Mouse (Mus musculus) kidney, adult 2 months (tissue): ENCODE data around the gene Msh4. TPM values are rescaled to one million over a fixed set of nuclear protein-coding genes. Genes with fewer than 3 reads are reported as not detected.
A peak's percentile ranks its signal among the peaks of the same experiment; 100 is the strongest.

ENCODE experiments used
- DNase-seq: peaks from one replicate; pipeline ENCODE4 v3.0.0; 2021
- H3K27ac ChIP-seq: fragments of 200-500 bp; 2 replicates; pipeline ENCODE4 v1.5.1; 2012; ENCODE audit warnings: low read depth, low read length, control low read depth, inconsistent platforms; ENCODE audit not compliant: insufficient read depth
- H3K27me3 ChIP-seq: fragments of 200-500 bp; replicated peaks from 2 replicates; pipeline ENCODE4 v1.6.1; 2012; ENCODE audit warnings: mild to moderate bottlenecking, moderate library complexity, low read length, inconsistent platforms; ENCODE audit not compliant: control insufficient read depth, insufficient read depth
- H3K36me3 ChIP-seq: fragments of 200-500 bp; 2 replicates; pipeline ENCODE4 v1.6.1; 2012; ENCODE audit warnings: mild to moderate bottlenecking, moderate library complexity, low read length, inconsistent platforms; ENCODE audit not compliant: control insufficient read depth, insufficient read depth
- H3K4me1 ChIP-seq: fragments of 200-500 bp; 2 replicates; pipeline ENCODE4 v1.6.1; 2011; ENCODE audit warnings: low read length; ENCODE audit not compliant: control insufficient read depth, insufficient read depth
- H3K4me3 ChIP-seq: fragments of 200-500 bp; 2 replicates; pipeline ENCODE4 v1.5.1; 2011; ENCODE audit warnings: mild to moderate bottlenecking, low read depth, low read length, control low read depth; ENCODE audit not compliant: insufficient read depth
- CTCF ChIP-seq: fragments of 200-500 bp; conservative IDR thresholded peaks from 2 replicates; pipeline ENCODE4 v1.5.1; 2011; ENCODE audit warnings: low read depth, mild to moderate bottlenecking, control low read depth, low read length, moderate library complexity, mixed read lengths; ENCODE audit not compliant: insufficient read depth, insufficient read length
- POLR2A ChIP-seq: fragments of 200-500 bp; IDR thresholded peaks from one replicate; pipeline ENCODE4 v1.6.1; 2011; ENCODE audit warnings: low read depth, low read length, control low read depth
- WGBS: fragments of 180-500 bp; shearing (Covaris S2); methylation state at CpG from one replicate; pipeline ENCODE4 v1.1.7; 2018; 5-methylcytosine and 5-hydroxymethylcytosine counted together
- polyA plus RNA-seq: library from polyadenylated mRNA; depleted of rRNA; stranded (reverse); fragments of >200 nt; gene quantifications from 2 replicates; pipeline ENCODE4 v1.2.3, GENCODE M21; 2012

Msh4 gene
- polyA plus RNA-seq, 1 experiment, result 0.06 TPM

DNA sequence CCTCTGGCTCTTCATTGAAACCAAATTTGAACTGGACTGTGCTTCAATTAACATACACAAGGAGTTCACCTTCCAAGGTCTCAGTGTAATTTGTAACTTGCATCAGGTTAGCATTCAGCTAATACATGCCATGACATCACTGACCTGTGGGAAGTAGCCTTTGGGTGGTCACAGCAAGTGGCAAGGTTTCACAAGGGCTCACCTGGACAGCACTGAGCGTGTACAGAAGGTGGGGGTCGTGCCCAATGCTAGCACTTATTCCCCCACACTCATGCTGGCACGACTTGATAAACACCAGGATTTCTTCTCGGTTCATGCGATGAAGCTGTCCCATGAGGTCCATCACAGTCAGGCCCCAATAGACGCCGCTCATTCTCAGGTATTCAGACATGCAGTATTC lies 4.6 kb upstream of the Msh4 start:
- no peak for DNase-seq
- 45% methylated on average over 7 of the region's 7 CpGs for WGBS
- Histone ChIP-seq H3K36me3 (peaks cover 22% of the 10 kb centered on the region), H3K27ac (no peak overlapping the region), H3K4me1 (peaks cover 26% of the 10 kb centered on the region), H3K27me3 (no peaks in the 10 kb centered on the region), H3K4me3 (no peak overlapping the region)
- no peak for TF ChIP-seq POLR2A
- TF ChIP-seq CTCF, result no peak

DNA sequence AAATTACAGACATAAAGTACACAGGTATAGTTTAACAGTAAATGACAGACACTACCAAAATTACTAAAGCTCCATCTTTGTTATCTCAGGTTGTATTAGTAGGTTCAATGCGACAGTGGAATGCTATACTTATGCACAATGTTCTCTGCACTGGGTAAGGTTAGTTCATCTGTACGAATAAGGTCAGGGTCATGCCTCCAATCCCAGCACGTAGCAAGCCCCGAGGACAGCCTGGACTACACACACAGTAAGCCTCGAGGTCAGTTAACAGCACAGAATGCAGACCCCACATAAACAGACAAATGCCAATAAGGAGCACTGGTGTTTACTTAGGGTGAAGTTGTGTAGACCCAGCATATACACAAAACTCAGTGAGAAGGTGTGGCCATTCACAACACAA lies 3.0 kb upstream of the Msh4 start:
- no peak overlapping the region for H3K27ac ChIP-seq
- 47% methylated on average over 5 of the region's 5 CpGs for WGBS
- DNase-seq, result no peak

DNA sequence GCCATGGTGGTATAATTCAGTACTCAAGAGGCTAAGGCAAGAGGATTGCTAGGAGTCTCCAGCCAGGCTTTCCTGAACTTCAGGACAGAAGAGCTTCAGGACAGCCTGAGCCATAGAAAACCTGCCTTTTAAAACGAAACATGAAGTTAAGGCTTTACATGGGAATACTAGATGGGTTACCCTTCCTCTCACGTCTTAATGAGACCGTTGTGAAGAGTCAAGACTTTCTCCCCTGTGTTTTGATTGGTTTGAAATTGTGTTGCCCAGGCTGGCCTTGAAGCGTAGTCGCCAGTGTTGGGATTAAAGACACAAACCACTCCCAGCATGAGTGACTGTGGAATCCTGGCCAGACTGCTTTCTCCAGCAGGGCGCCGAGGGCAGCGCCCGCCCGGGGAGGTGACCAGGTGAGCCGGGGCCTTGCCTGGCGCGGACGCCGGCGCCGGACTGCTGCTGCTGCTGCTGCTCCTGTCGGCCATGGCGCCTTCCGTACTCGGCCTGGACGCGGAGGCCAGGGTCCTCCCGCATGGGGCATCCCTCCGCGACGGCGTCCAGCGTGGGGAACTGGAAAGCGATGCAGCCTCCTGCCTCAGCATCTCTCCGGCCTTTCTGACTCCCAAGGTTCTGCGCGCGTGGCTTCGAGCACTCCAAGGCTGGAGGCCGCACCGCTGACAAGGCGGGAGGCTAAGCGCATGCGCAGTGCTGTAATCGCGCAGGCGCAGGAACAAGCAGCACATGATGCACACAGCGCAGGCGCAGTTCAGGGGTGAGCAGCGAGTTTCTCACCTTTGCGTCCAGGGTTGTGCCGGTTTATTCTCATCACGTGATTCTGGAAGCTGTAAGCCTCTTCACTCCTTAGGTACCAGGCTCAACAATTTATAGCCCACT lies 445 bp downstream of the Msh4 start:
- H3K36me3 ChIP-seq, result peaks cover 21% of the 10 kb centered on the region
- H3K27ac ChIP-seq, result no peak overlapping the region
- no peak overlapping the region for H3K4me3 ChIP-seq
- no peaks in the 10 kb centered on the region for H3K27me3 ChIP-seq
- DNase-seq, result no peak
- peaks cover 12% of the 10 kb centered on the region for H3K4me1 ChIP-seq
- WGBS, result 85% methylated on average over 49 of the region's 49 CpGs
- TF ChIP-seq CTCF, result no peak
- no peak for TF ChIP-seq POLR2A

More for the DNA sequence above, 3.0 kb upstream of the Msh4 start:
- Histone ChIP-seq H3K4me3 (no peak overlapping the region), H3K27me3 (no peaks in the 10 kb centered on the region), H3K36me3 (peaks cover 22% of the 10 kb centered on the region), H3K4me1 (peaks cover 26% of the 10 kb centered on the region)
- no peak for TF ChIP-seq CTCF
- TF ChIP-seq POLR2A, result no peak

DNA sequence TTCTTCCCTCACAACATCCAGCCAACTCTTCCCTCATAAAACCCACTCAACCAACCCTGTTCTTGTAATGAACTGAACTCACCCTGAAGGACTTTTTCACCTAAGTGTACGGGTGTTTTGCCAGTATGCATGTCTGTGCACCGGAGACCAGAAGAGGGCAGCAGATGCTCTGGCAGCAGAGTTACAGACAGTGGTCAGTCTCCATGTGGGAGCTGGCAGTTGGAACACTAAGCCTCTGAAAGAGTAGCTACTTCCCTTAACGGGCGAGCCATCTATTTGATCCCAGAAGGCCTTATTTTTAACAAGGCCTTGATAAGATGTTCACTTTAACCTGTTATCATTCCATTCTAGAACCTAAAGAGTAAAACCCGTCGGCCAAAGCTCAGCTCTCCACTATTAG lies 1.4 kb downstream of the Msh4 start:
- peak; percentile 75 for DNase-seq
- no peaks in the 10 kb centered on the region for H3K27me3 ChIP-seq
- TF ChIP-seq POLR2A (no peak), CTCF (peak; percentile 89)
- WGBS, result 47% methylated on average over 6 of the region's 6 CpGs
- no peak overlapping the region for H3K27ac ChIP-seq
- H3K4me1 ChIP-seq, result peaks cover 6% of the 10 kb centered on the region; the same call in 1 of the 2 replicates
- no peak overlapping the region for H3K4me3 ChIP-seq
- H3K36me3 ChIP-seq, result peaks cover 17% of the 10 kb centered on the region

DNA sequence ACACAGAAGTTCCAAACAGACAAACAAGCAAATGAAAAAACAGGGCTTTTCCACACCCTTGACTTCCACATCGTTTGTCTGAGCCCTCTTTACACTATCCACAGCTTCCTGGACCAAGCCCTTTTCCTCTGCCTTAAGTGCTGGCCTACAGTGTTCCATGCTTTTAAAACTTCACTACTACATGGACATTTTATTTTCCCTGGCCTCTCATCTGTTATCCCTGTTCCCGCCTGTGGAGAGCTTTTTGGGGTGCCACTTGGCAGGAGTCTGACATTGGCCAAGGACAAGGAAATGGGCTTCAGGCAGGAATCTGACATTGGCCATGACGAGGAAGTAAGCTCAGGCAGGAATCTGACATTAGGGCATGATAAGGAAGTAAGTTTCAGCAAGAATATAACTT lies 3.3 kb downstream of the Msh4 start:
- no peak overlapping the region for H3K27ac ChIP-seq
- TF ChIP-seq POLR2A (no peak), CTCF (no peak)
- WGBS, result 46% methylated on average over 3 of the region's 3 CpGs

DNA sequence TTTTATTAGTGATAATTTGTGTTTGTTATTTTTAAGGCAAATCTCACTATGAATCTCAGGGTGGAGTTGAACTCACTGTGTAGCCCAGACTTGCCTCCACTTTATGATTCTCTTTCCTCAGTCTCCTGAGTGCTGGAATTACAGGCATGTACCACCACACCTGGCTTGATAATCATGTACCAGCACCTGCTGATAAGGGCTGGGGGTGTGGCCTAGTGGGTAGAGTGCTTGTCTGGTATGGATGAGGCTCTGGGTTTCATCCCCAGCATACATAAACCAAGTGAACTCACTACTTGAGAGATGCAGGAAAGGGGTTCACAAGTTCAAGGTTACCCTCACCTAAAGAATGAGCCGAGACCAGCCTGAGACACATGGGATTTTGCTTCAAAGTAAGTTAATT lies 4.0 kb downstream of the Msh4 start:
- TF ChIP-seq POLR2A (no peak), CTCF (no peak)
- no peaks in the 10 kb centered on the region for H3K4me1 ChIP-seq
- H3K36me3 ChIP-seq, result peaks cover 4% of the 10 kb centered on the region
- H3K4me3 ChIP-seq, result no peak overlapping the region
- no peaks in the 10 kb centered on the region for H3K27me3 ChIP-seq
- WGBS, result 79% methylated on average over 1 of the region's 1 CpGs
- no peak overlapping the region for H3K27ac ChIP-seq
- no peak for DNase-seq

More for the DNA sequence above, 3.3 kb downstream of the Msh4 start:
- peaks cover 7% of the 10 kb centered on the region for H3K36me3 ChIP-seq
- no peaks in the 10 kb centered on the region for H3K4me1 ChIP-seq
- no peak overlapping the region for H3K4me3 ChIP-seq
- no peak for DNase-seq
- H3K27me3 ChIP-seq, result no peaks in the 10 kb centered on the region

DNA sequence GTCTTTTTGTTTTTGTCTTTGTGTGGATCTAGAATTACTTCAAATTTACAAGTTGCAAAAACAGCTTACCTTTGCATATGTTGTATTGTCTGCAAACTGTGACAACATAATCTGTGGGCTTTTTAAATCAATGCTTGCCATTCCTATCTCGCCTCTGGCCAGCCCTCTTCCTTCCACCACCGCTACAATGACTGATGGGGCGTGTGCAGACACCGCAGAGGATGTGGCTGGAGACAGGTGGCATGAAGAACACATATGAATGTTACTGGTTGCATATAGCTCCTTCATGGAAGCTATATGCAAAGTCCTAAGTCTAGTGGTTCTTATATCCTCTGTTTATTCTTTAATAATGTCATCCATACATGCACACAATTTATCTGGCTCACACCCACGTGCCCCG lies 8.7 kb downstream of the Msh4 start:
- 64% methylated on average over 6 of the region's 6 CpGs for WGBS
- no peaks in the 10 kb centered on the region for H3K36me3 ChIP-seq
- H3K4me3 ChIP-seq, result no peak overlapping the region
- TF ChIP-seq CTCF (no peak), POLR2A (no peak)
- H3K27me3 ChIP-seq, result no peaks in the 10 kb centered on the region
- H3K27ac ChIP-seq, result no peak overlapping the region
- no peak for DNase-seq
- H3K4me1 ChIP-seq, result no peaks in the 10 kb centered on the region

DNA sequence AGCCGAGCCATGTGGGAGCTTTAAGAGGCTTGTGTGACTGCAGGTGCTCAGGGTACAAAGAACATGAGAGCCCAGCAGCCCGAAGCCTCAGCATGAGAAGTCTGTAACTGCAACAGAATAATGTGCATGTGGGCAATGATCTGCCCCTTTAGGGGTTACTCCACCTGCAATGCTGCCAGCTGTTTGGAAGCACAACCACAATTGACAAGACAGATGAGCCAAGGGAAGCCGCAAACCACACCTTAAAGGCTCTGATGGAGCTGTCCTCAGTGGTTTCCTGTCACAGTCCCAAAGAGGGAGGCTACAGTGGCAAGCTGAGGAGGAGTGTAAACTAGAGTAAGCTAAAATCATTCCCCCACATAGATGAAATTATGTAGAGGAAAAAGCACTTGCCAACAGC lies 10.5 kb downstream of the Msh4 start:
- Histone ChIP-seq H3K36me3 (no peaks in the 10 kb centered on the region), H3K4me3 (no peak overlapping the region), H3K27ac (no peak overlapping the region), H3K27me3 (no peaks in the 10 kb centered on the region), H3K4me1 (no peaks in the 10 kb centered on the region)
- 72% methylated on average over 3 of the region's 3 CpGs for WGBS
- no peak for TF ChIP-seq CTCF
- DNase-seq, result no peak
